Mouse (Mus musculus): ENCODE measurements around the gene Hnrnpll.

DNA sequence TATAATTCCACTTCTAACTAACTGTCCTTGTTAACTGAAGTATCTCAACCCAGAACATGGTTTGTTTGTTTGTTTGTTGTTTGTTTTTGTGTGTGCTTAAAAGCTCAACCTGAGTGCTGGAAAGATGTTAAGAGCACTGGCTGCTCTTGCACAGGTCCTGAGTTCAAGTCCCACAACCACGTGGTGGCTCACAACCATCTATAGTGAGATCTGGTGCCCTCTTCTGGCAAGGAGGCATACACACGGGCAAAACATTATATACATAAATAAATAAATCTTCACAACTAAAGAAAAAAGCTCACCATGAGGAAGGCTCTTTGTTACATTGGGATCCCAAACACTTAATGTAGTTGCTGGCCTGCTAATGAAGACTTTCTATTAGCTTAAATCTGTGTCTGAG, 41.6 kb downstream of the Hnrnpll start:
- TF ChIP-seq CTCF (IDR thresholded peaks at IDR 0.05; ENCODE audit: low read depth) (peak; percentile 28; the same call in 1 of the 2 replicates), EP300 (IDR thresholded peaks at IDR 0.05; ENCODE audit: low read depth) (no peak)
